Mouse (Mus musculus) small intestine, adult 2 months (tissue): ENCODE data around the gene Gm20388.

Experiments
- CTCF ChIP-seq: fragments of 200-500 bp; IDR thresholded peaks from 2 replicates; pipeline ENCODE4 v1.5.1; 2012; ENCODE audit warnings: low read depth, mild to moderate bottlenecking, control low read depth, inconsistent platforms, low read length, moderate library complexity, mixed read lengths; ENCODE audit not compliant: insufficient replicate concordance, insufficient read length; ENCODE audit errors: extremely low read depth
- POLR2A ChIP-seq: fragments of 200-500 bp; IDR thresholded peaks from 2 replicates; pipeline ENCODE4 v1.6.1; 2012; ENCODE audit warnings: low read depth, mild to moderate bottlenecking, control low read depth, inconsistent platforms, low read length, moderate library complexity

- TF ChIP-seq POLR2A (no peak), CTCF (no peak)
Measured at GRCm38 (mm10) chr8:120751226-120752081, 840.8 kb downstream of the Gm20388 start.
